Mouse (Mus musculus): ENCODE measurements around the gene Arel1. TPM values are rescaled to one million over a fixed set of nuclear protein-coding genes. Genes with fewer than 3 reads are reported as not detected.

Arel1 gene
- polyA plus RNA-seq, 1 experiment from 2014 or later, result 40.5 TPM

GRCm38 (mm10) chr12:84904399-84904798 is 66.3 kb downstream of the Arel1 start:
- no peaks in the 10 kb centered on the region for H3K36me3 ChIP-seq (ENCODE audit: control insufficient read depth, insufficient read depth, low read length)
- H3K4me3 ChIP-seq (replicated peaks; ENCODE audit: low read depth, low read length), result no peak overlapping the region
- H3K4me1 ChIP-seq (ENCODE audit: control insufficient read depth, insufficient read depth, low read length), result no peaks in the 10 kb centered on the region
- H3K9ac ChIP-seq (replicated peaks; ENCODE audit: low read length), result no peak overlapping the region
- H3K27me3 ChIP-seq (ENCODE audit: control insufficient read depth, insufficient read depth, low read length), result no peaks in the 10 kb centered on the region
- 68% methylated on average over 7 of the region's 7 CpGs for whole genome bisulfite sequencing
- ATAC-seq (ENCODE audit: low FRiP score, low TSS enrichment) (no peak), DNase-seq (no peak)
- no peak overlapping the region for H3K27ac ChIP-seq (replicated peaks; ENCODE audit: low read depth, low read length)
- H3K9me3 ChIP-seq (ENCODE audit: control insufficient read depth, low read length), result no peaks in the 10 kb centered on the region
- no peak overlapping the region for H3K4me2 ChIP-seq (ENCODE audit: low read length)

- Histone ChIP-seq H3K9ac (replicated peaks; ENCODE audit: low read length) (no peak overlapping the region), H3K36me3 (ENCODE audit: control insufficient read depth, insufficient read depth, low read length) (no peaks in the 10 kb centered on the region), H3K4me2 (ENCODE audit: low read length) (no peak overlapping the region), H3K9me3 (ENCODE audit: control insufficient read depth, low read length) (no peaks in the 10 kb centered on the region), H3K4me1 (ENCODE audit: control insufficient read depth, insufficient read depth, low read length) (no peaks in the 10 kb centered on the region), H3K4me3 (replicated peaks; ENCODE audit: low read depth, low read length) (no peak overlapping the region), H3K27ac (replicated peaks; ENCODE audit: low read depth, low read length) (no peak overlapping the region), H3K27me3 (ENCODE audit: control insufficient read depth, insufficient read depth, low read length) (no peaks in the 10 kb centered on the region)
- no peak for DNase-seq
- WGBS, result 90% methylated on average over 7 of the region's 7 CpGs
- no peak for ATAC-seq (ENCODE audit: low FRiP score, low TSS enrichment)
These were observed 70.4 kb downstream of the Arel1 start for GRCm38 (mm10) chr12:84900317-84900716.

- Histone ChIP-seq H3K4me2 (ENCODE audit: low read length) (no peak overlapping the region), H3K27ac (replicated peaks; ENCODE audit: low read depth, low read length) (no peak overlapping the region), H3K36me3 (ENCODE audit: control insufficient read depth, insufficient read depth, low read length) (no peaks in the 10 kb centered on the region), H3K9me3 (ENCODE audit: control insufficient read depth, low read length) (no peaks in the 10 kb centered on the region), H3K4me3 (replicated peaks; ENCODE audit: low read depth, low read length) (no peak overlapping the region), H3K4me1 (ENCODE audit: control insufficient read depth, insufficient read depth, low read length) (no peaks in the 10 kb centered on the region), H3K9ac (replicated peaks; ENCODE audit: low read length) (no peak overlapping the region), H3K27me3 (ENCODE audit: control insufficient read depth, insufficient read depth, low read length) (no peaks in the 10 kb centered on the region)
- DNase-seq (no peak), ATAC-seq (ENCODE audit: low FRiP score, low TSS enrichment) (no peak)
- WGBS, result 76% methylated on average over 5 of the region's 5 CpGs
These were observed 73.4 kb downstream of the Arel1 start for GRCm38 (mm10) chr12:84897322-84897721.

DNA sequence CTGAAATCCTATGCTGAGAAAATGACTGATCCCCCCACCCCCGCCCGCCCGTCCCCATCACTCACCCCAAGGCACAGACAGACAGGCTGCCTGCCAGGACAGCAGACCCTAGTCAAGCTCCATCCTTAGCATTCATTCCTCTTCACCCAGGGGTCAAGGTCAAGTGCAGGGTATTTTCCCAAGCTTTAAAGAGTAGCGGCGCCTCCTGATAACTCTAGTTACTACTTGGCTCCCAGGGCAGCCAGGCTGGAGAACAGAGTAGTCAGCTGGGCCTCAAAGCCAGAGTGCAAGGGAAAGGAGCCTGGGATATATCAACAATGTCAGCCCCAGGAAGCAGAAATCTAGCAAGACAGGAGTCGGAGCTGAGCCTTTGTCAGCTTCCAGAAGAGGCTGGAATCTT is 74.5 kb downstream of the Arel1 start:
- no peak for ATAC-seq (ENCODE audit: low FRiP score, low TSS enrichment)
- H3K4me1 ChIP-seq (ENCODE audit: control insufficient read depth, insufficient read depth, low read length), result no peaks in the 10 kb centered on the region
- no peaks in the 10 kb centered on the region for H3K9me3 ChIP-seq (ENCODE audit: control insufficient read depth, low read length)

DNA sequence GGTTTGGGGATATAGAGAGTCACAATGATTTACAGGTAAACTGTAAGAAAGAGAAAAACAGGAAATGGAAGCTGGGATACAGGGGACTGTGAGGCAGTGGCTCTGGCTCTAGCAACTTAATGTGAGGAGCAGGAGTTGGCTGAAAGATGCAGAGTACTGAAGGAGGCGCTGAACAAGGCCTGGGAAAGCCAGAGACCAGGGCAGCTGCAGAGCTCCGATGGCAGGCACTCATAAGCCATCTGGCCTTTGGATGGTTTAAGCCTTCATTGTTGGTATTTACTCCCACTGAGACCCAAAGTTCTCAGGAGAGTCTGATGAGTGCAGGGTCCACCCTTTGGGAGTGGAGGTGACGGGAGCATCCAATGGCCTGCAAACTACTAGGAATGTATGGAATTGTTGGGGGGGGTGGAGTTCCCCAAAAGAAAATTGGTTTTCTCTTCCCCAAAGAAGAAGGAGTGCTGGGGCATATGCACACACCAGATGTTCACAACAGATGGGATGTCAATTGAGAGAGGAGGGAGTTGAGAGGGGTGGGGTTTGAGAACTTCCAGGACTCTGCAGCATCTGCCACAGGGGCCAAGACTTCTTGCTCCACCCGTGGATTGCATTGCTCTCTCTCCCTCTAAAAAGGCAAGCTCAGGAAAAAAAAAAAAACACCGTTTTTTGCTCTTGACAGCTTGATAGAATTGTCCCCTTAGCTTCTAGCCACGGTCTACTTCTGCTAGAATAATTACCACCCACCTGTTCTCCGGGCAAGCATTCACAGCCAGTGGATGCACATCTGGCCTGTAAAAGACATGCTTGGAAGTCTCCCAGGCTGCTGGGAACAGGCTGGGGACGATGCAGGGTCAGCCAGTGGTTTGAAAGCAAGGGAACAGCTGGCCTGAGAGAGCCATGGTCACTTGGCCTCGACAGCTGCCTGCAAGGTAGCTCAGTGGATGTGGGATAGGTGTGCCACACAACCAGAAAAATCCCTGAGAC is 76.8 kb downstream of the Arel1 start:
- H3K4me3 ChIP-seq (replicated peaks; ENCODE audit: low read depth, low read length), result no peak overlapping the region
- no peak for ATAC-seq (ENCODE audit: low FRiP score, low TSS enrichment)
- 65% methylated on average over 9 of the region's 9 CpGs for WGBS
- no peak for DNase-seq
- H3K4me2 ChIP-seq (ENCODE audit: low read length), result no peak overlapping the region
- no peak overlapping the region for H3K9ac ChIP-seq (replicated peaks; ENCODE audit: low read length)
- H3K27ac ChIP-seq (replicated peaks; ENCODE audit: low read depth, low read length), result no peak overlapping the region
- no peaks in the 10 kb centered on the region for H3K27me3 ChIP-seq (ENCODE audit: control insufficient read depth, insufficient read depth, low read length)
- H3K4me1 ChIP-seq (ENCODE audit: control insufficient read depth, insufficient read depth, low read length), result no peaks in the 10 kb centered on the region
- no peaks in the 10 kb centered on the region for H3K9me3 ChIP-seq (ENCODE audit: control insufficient read depth, low read length)
- H3K36me3 ChIP-seq (ENCODE audit: control insufficient read depth, insufficient read depth, low read length), result no peaks in the 10 kb centered on the region

More for the DNA sequence above, 74.5 kb downstream of the Arel1 start:
- Histone ChIP-seq H3K27me3 (ENCODE audit: control insufficient read depth, insufficient read depth, low read length) (no peaks in the 10 kb centered on the region), H3K4me3 (replicated peaks; ENCODE audit: low read depth, low read length) (no peak overlapping the region), H3K27ac (replicated peaks; ENCODE audit: low read depth, low read length) (no peak overlapping the region), H3K9ac (replicated peaks; ENCODE audit: low read length) (no peak overlapping the region), H3K36me3 (ENCODE audit: control insufficient read depth, insufficient read depth, low read length) (no peaks in the 10 kb centered on the region), H3K4me2 (ENCODE audit: low read length) (no peak overlapping the region)
- 85% methylated on average over 6 of the region's 6 CpGs for WGBS
- no peak for DNase-seq

DNA sequence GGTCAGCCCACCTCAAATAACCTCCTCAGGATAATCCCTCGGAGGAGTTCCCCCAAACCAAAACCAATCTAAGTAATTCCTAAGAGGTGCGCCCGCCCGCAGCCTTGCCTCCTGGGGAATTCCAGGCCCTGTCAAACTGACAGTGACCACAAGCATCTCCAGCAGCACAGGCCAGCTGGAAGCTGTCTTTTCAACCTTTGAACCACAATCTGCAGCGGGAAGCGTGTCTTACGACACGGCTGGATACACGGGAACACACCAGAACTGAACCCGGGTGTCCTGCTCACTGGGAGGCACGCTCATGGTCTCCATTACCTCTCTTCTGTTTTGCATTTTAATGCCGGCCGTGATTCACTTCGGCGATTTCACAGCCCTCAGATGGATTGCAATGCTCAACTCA is 80.4 kb downstream of the Arel1 start:
- Histone ChIP-seq H3K9me3 (ENCODE audit: control insufficient read depth, low read length) (no peaks in the 10 kb centered on the region), H3K9ac (replicated peaks; ENCODE audit: low read length) (no peak overlapping the region), H3K27me3 (ENCODE audit: control insufficient read depth, insufficient read depth, low read length) (no peaks in the 10 kb centered on the region), H3K36me3 (ENCODE audit: control insufficient read depth, insufficient read depth, low read length) (no peaks in the 10 kb centered on the region), H3K4me3 (replicated peaks; ENCODE audit: low read depth, low read length) (no peak overlapping the region), H3K4me2 (ENCODE audit: low read length) (no peak overlapping the region), H3K27ac (replicated peaks; ENCODE audit: low read depth, low read length) (no peak overlapping the region), H3K4me1 (ENCODE audit: control insufficient read depth, insufficient read depth, low read length) (no peaks in the 10 kb centered on the region)
- ATAC-seq (ENCODE audit: low FRiP score, low TSS enrichment), result no peak
- DNase-seq, result no peak
- 61% methylated on average over 15 of the region's 15 CpGs for WGBS

GRCm38 (mm10) chr12:84885107-84885876 is 85.4 kb downstream of the Arel1 start:
- Histone ChIP-seq H3K9ac (replicated peaks; ENCODE audit: low read length) (no peak overlapping the region), H3K4me1 (ENCODE audit: control insufficient read depth, insufficient read depth, low read length) (no peaks in the 10 kb centered on the region), H3K4me2 (ENCODE audit: low read length) (no peak overlapping the region), H3K36me3 (ENCODE audit: control insufficient read depth, insufficient read depth, low read length) (no peaks in the 10 kb centered on the region), H3K27me3 (ENCODE audit: control insufficient read depth, insufficient read depth, low read length) (no peaks in the 10 kb centered on the region), H3K4me3 (replicated peaks; ENCODE audit: low read depth, low read length) (no peak overlapping the region), H3K27ac (replicated peaks; ENCODE audit: low read depth, low read length) (no peak overlapping the region), H3K9me3 (ENCODE audit: control insufficient read depth, low read length) (no peaks in the 10 kb centered on the region)
- DNase-seq, result no peak
- no peak for ATAC-seq (ENCODE audit: low FRiP score, low TSS enrichment)
- 69% methylated on average over 11 of the region's 11 CpGs for WGBS

- H3K9ac ChIP-seq (replicated peaks; ENCODE audit: low read length), result no peak overlapping the region
- H3K4me1 ChIP-seq (ENCODE audit: control insufficient read depth, insufficient read depth, low read length), result no peaks in the 10 kb centered on the region
- H3K27ac ChIP-seq (replicated peaks; ENCODE audit: low read depth, low read length), result no peak overlapping the region
- ATAC-seq (ENCODE audit: low FRiP score, low TSS enrichment) (no peak), DNase-seq (no peak)
- H3K9me3 ChIP-seq (ENCODE audit: control insufficient read depth, low read length), result no peaks in the 10 kb centered on the region
- H3K4me2 ChIP-seq (ENCODE audit: low read length), result no peak overlapping the region
- no peaks in the 10 kb centered on the region for H3K36me3 ChIP-seq (ENCODE audit: control insufficient read depth, insufficient read depth, low read length)
- H3K4me3 ChIP-seq (replicated peaks; ENCODE audit: low read depth, low read length), result no peak overlapping the region
- WGBS, result 83% methylated on average over 7 of the region's 7 CpGs
- H3K27me3 ChIP-seq (ENCODE audit: control insufficient read depth, insufficient read depth, low read length), result no peaks in the 10 kb centered on the region
These were observed 86.2 kb downstream of the Arel1 start for GRCm38 (mm10) chr12:84884423-84885076.

All from midbrain, embryonic 14.5 days (tissue).